Mouse (Mus musculus): Measurements from ENCODE around the gene Vmn1r84. TPM values are rescaled to one million over a fixed set of nuclear protein-coding genes. Genes with fewer than 3 reads are reported as not detected.

Vmn1r84 gene
- not detected for total RNA-seq (2021)
- long read RNA-seq, experiment 1 = 0 reads
- long read RNA-seq, experiment 2 = 0 reads

DNA sequence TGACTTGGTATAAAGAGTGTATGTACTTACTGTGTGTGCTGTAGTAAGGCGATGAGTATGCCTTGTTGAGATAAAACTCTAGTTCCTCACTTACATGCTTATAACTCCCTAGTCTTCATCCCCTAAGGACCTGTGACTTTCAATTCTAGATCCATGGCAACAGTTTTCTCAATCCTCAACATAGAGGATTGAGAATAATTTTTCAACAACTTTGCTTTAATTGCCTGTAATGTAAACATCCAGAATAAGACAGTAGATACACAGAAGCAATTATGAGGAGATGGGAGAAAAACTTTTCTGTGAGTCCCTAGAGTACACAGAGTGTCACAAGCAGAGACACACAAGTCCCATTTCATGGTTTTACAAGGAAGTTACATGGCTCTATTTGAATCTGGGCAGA, at the start of gene Vmn1r84:
TSS of gene Vmn1r84 (minus strand) at position 101 of the 400 bp plus-strand sequence.
- DNase-seq = no peak

DNA sequence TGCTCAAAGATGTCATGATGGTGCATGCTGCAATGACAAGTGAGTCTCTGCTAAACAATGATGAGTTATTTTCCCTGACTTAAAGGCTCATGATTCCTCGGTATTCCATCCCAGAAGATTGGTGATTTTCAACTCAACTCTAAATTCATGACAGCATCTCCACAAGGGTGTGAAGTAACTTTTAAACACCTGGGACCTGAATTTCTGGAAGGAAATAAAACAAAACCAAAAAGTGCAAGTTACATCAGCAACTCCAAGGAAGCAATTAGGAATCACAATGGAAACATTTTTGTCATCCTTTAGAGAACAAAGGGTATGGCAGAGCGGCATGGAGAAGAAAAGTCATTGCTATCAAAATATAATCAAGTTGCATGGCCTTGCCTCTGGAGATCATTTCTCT, 39.7 kb downstream of the Vmn1r84 start, which contains the start of gene Vmn1r83:
TSS of gene Vmn1r83 (minus strand) at position 101 of the 400 bp plus-strand sequence.
- no peak for DNase-seq

Small RNA genes lying within 50 kb of the gene (microRNA-seq; reads per million reads assigned to microRNA genes)
- 0 reads per million in 2 experiments for gene Gm23521

Other genes starting within 250 kb of the Vmn1r84 start
- gene Vmn1r78, start 219.0 kb downstream of the Vmn1r84 start, total RNA-seq (2021) = not detected
- gene Vmn1r79, start 198.0 kb downstream of the Vmn1r84 start, total RNA-seq (2021) = not detected
- not detected for gene Vmn1r80, start 180.0 kb downstream of the Vmn1r84 start, total RNA-seq (2021)
- not detected for gene Vmn1r81, start 101.0 kb downstream of the Vmn1r84 start, total RNA-seq (2021)
- not detected for gene Vmn1r82, start 68.8 kb downstream of the Vmn1r84 start, total RNA-seq (2021)
- gene Vmn1r83, start 39.8 kb downstream of the Vmn1r84 start, total RNA-seq (2021) = not detected
- 1 to 10 TPM; 1.8 to 2.3 TPM for gene Zfp551, start 53.5 kb upstream of the Vmn1r84 start, total RNA-seq (2021)
- gene Zfp606, start 109.0 kb upstream of the Vmn1r84 start, total RNA-seq (2021) = 1 to 10 TPM; 6.9 to 7.2 TPM
- not detected for gene 2900092C05Rik, start 143.2 kb upstream of the Vmn1r84 start, total RNA-seq (2021)
- gene Vmn2r53, start 239.5 kb upstream of the Vmn1r84 start, total RNA-seq (2021) = not detected

All from heart, adult 18-20 months (tissue).